Mouse (Mus musculus): ENCODE data around the gene Sorcs2. TPM values are rescaled to one million over a fixed set of nuclear protein-coding genes. Genes with fewer than 3 reads are reported as not detected.
A peak's percentile ranks its signal among the peaks of the same experiment; 100 is the strongest.
"Not testable (repeated sequence)": the region's sequence is repeated elsewhere in the genome, so short reads cannot be mapped to it uniquely, and the experiment has no call there.

Sorcs2 gene
- polyA plus RNA-seq, 1 experiment from 2014 or later, result 12.9 TPM

GRCm38 (mm10) chr5:36252746-36253504, 145.0 kb downstream of the Sorcs2 start:
- ATAC-seq (ENCODE audit: insufficient number of reproducible peaks, insufficient read depth, low FRiP score, low TSS enrichment), result no peak
- H3K4me3 ChIP-seq, result no peak overlapping the region
- peaks cover 16% of the 10 kb centered on the region for H3K4me1 ChIP-seq
- H3K27ac ChIP-seq, result peak overlapping the region; percentile 43; the same call in 1 of the 2 replicates
- no peaks in the 10 kb centered on the region for H3K9me3 ChIP-seq
- WGBS, result 82% methylated on average over 17 of the region's 17 CpGs
- H3K27me3 ChIP-seq, result no peaks in the 10 kb centered on the region
- no peak overlapping the region for H3K4me2 ChIP-seq (replicated peaks)
- H3K9ac ChIP-seq, result no peak overlapping the region
- H3K36me3 ChIP-seq, result no peaks in the 10 kb centered on the region

GRCm38 (mm10) chr5:36248022-36248421, 149.9 kb downstream of the Sorcs2 start:
- Histone ChIP-seq H3K4me3 (no peak overlapping the region), H3K27ac (no peak overlapping the region), H3K4me2 (replicated peaks) (no peak overlapping the region), H3K36me3 (no peaks in the 10 kb centered on the region), H3K9me3 (no peaks in the 10 kb centered on the region), H3K4me1 (no peaks in the 10 kb centered on the region; the same call in 1 of the 2 replicates), H3K9ac (no peak overlapping the region), H3K27me3 (no peaks in the 10 kb centered on the region)
- WGBS, result 84% methylated on average over 3 of the region's 3 CpGs
- ATAC-seq (ENCODE audit: insufficient number of reproducible peaks, insufficient read depth, low FRiP score, low TSS enrichment), result no peak

DNA sequence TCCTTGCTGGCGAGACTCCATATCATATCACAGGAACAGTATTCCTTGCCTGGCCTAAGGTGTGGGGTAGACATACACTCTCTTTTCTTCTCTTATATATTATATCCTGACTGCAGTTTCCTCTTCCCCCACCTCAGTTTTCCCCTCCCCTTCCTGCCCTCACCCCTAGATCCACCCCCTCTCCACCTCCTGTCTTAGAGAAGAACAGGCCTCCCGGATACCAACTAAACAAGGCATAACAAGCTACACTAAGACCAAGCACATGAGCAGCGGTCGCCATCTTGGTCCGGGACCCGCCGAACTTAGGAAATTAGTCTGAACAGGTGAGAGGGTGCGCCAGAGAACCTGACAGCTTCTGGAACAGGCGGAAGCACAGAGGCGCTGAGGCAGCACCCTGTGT, 160.4 kb downstream of the Sorcs2 start:
- WGBS, result 96% methylated on average over 9 of the region's 10 CpGs
- H3K4me3 ChIP-seq; H3K9ac ChIP-seq; H3K9me3 ChIP-seq; H3K27me3 ChIP-seq; H3K36me3 ChIP-seq; ATAC-seq (ENCODE audit: insufficient number of reproducible peaks, insufficient read depth, low FRiP score, low TSS enrichment); H3K4me1 ChIP-seq; H3K4me2 ChIP-seq (replicated peaks); H3K27ac ChIP-seq: not testable (repeated sequence)

DNA sequence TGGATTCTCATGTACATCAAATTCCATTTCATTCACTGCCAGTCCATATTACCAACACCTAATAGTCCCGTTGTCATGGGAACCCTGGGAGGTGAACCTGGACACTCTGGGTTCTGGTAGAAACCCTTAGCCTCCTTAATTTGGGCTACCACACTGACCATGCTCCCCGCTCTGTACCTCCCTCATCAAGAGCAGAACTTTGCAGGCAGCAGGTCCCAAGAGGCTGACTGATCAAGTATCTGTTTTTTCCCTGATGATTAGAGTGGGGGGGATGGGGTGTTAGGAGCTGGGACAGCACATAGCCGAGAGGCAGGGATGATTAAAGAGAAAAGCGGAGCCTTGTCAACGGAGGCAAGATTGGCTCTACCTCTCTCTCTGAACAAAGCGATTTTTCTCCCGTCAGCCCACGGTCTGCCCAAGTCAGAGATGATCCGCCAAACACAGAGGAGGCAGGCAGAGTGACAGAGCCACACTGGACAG, 167.6 kb downstream of the Sorcs2 start:
- Histone ChIP-seq H3K27ac (no peak overlapping the region), H3K4me3 (no peak overlapping the region), H3K4me2 (replicated peaks) (no peak overlapping the region), H3K9me3 (no peaks in the 10 kb centered on the region), H3K4me1 (0 out of 2 replicates have a peak, but pooled peaks cover 8% of the 10 kb centered on the region), H3K9ac (no peak overlapping the region), H3K27me3 (no peaks in the 10 kb centered on the region), H3K36me3 (no peaks in the 10 kb centered on the region)
- no peak for ATAC-seq (ENCODE audit: insufficient number of reproducible peaks, insufficient read depth, low FRiP score, low TSS enrichment)
- 49% methylated on average over 9 of the region's 9 CpGs for WGBS

- no peak overlapping the region for H3K27ac ChIP-seq
- no peak overlapping the region for H3K4me2 ChIP-seq (replicated peaks)
- no peaks in the 10 kb centered on the region for H3K9me3 ChIP-seq
- ATAC-seq (ENCODE audit: insufficient number of reproducible peaks, insufficient read depth, low FRiP score, low TSS enrichment), result no peak
- no peaks in the 10 kb centered on the region for H3K27me3 ChIP-seq
- H3K4me3 ChIP-seq, result no peak overlapping the region
- 76% methylated on average over 23 of the region's 23 CpGs for WGBS
- H3K36me3 ChIP-seq, result no peaks in the 10 kb centered on the region
- no peak overlapping the region for H3K9ac ChIP-seq
- 0 out of 2 replicates have a peak, but pooled peaks cover 8% of the 10 kb centered on the region for H3K4me1 ChIP-seq
These were observed 169.3 kb downstream of the Sorcs2 start for GRCm38 (mm10) chr5:36228405-36229370.

DNA sequence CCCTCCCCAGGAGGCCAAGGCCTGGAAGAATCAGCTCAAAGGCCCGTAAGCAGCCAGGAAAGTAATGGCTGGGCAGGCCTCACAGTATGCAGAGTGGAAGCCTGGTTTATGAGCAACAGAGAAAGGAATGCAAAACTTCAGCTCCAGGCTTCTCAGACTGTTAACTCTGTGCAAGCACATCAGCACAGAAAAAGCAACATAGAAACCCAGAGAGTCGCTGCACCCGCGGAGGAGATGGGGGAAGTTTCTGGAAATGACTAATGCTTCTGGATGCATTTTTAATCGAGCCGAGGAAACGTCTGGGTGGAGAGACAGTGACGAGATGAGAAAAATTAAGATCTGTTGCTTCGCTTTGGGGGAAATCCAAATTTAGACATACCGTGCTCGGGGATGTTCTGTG, 171.6 kb downstream of the Sorcs2 start:
- Histone ChIP-seq H3K36me3 (no peaks in the 10 kb centered on the region), H3K9me3 (no peaks in the 10 kb centered on the region), H3K9ac (no peak overlapping the region), H3K4me1 (peaks cover 8% of the 10 kb centered on the region; the same call in 1 of the 2 replicates), H3K27ac (peak overlapping the region; percentile 69; the same call in 1 of the 2 replicates), H3K4me3 (no peak overlapping the region), H3K27me3 (no peaks in the 10 kb centered on the region), H3K4me2 (replicated peaks) (no peak overlapping the region)
- no peak for ATAC-seq (ENCODE audit: insufficient number of reproducible peaks, insufficient read depth, low FRiP score, low TSS enrichment)
- WGBS, result 67% methylated on average over 11 of the region's 11 CpGs

DNA sequence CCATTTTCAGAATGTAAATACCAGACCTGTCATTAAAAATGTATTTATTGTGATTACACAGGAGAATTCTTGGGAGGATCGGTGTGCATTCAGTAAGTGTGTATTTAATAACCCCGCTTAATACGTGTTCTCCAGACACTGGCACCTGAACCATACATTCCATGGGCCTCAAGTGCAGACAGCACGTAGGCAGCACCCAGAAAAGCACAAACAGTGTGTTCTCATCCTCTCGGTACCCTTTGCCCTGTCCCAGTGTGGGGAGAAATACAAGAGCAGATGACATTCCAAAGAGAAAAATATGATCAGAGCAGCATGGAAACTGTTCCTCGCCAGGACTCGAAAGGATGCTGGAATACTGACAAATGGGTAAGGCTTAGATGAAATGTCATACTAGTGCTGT, 172.1 kb downstream of the Sorcs2 start:
- H3K4me1 ChIP-seq, result peaks cover 12% of the 10 kb centered on the region; the same call in 1 of the 2 replicates
- H3K36me3 ChIP-seq, result no peaks in the 10 kb centered on the region
- H3K27ac ChIP-seq, result peak overlapping the region; percentile 69; the same call in 1 of the 2 replicates
- H3K9me3 ChIP-seq, result no peaks in the 10 kb centered on the region
- no peak overlapping the region for H3K4me3 ChIP-seq
- H3K9ac ChIP-seq, result no peak overlapping the region
- no peak for ATAC-seq (ENCODE audit: insufficient number of reproducible peaks, insufficient read depth, low FRiP score, low TSS enrichment)
- 69% methylated on average over 7 of the region's 7 CpGs for WGBS
- H3K4me2 ChIP-seq (replicated peaks), result no peak overlapping the region
- no peaks in the 10 kb centered on the region for H3K27me3 ChIP-seq

DNA sequence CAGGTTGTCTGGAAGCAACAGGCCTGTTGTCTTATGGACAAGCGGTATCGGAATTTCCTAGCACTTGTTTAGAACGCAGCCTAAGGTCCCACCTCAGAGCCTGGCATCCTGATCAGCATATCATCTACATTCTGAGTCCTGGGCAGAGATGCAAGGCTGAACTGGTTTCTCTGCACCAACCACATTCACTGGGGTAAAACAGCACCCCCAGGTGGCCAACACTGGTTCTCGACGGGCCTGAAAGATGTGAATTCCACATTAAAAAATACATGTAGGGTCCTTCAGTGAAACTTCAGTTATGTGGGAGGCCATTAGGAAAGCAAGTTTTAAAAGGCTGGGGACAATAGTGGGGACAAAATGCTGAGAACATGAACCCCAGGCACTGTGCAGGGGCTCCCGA, 174.2 kb downstream of the Sorcs2 start:
- WGBS, result 59% methylated on average over 6 of the region's 6 CpGs
- Histone ChIP-seq H3K27ac (no peak overlapping the region), H3K36me3 (no peaks in the 10 kb centered on the region), H3K9ac (no peak overlapping the region), H3K4me1 (peaks cover 12% of the 10 kb centered on the region; the same call in 1 of the 2 replicates), H3K27me3 (no peaks in the 10 kb centered on the region), H3K9me3 (no peaks in the 10 kb centered on the region), H3K4me2 (replicated peaks) (no peak overlapping the region), H3K4me3 (no peak overlapping the region)
- ATAC-seq (ENCODE audit: insufficient number of reproducible peaks, insufficient read depth, low FRiP score, low TSS enrichment), result no peak

- H3K9me3 ChIP-seq, result peaks cover 4% of the 10 kb centered on the region; the same call in 1 of the 2 replicates
- no peaks in the 10 kb centered on the region for H3K27me3 ChIP-seq
- peaks cover 4% of the 10 kb centered on the region; the same call in 1 of the 2 replicates for H3K4me1 ChIP-seq
- no peak overlapping the region for H3K4me3 ChIP-seq
- no peak overlapping the region for H3K9ac ChIP-seq
- no peak overlapping the region for H3K27ac ChIP-seq
- no peaks in the 10 kb centered on the region for H3K36me3 ChIP-seq
- no peak overlapping the region for H3K4me2 ChIP-seq (replicated peaks)
- WGBS, result 63% methylated on average over 6 of the region's 6 CpGs
- ATAC-seq (ENCODE audit: insufficient number of reproducible peaks, insufficient read depth, low FRiP score, low TSS enrichment), result no peak
These were observed 177.3 kb downstream of the Sorcs2 start for GRCm38 (mm10) chr5:36220626-36221025.

GRCm38 (mm10) chr5:36220105-36220504, 177.8 kb downstream of the Sorcs2 start:
- H3K9me3 ChIP-seq, result peaks cover 4% of the 10 kb centered on the region; the same call in 1 of the 2 replicates
- no peaks in the 10 kb centered on the region for H3K36me3 ChIP-seq
- ATAC-seq (ENCODE audit: insufficient number of reproducible peaks, insufficient read depth, low FRiP score, low TSS enrichment), result no peak
- whole genome bisulfite sequencing, result 79% methylated on average over 4 of the region's 4 CpGs
- no peak overlapping the region for H3K4me2 ChIP-seq (replicated peaks)
- no peak overlapping the region for H3K4me3 ChIP-seq
- no peak overlapping the region for H3K9ac ChIP-seq
- peaks cover 4% of the 10 kb centered on the region; the same call in 1 of the 2 replicates for H3K4me1 ChIP-seq
- H3K27me3 ChIP-seq, result no peaks in the 10 kb centered on the region
- no peak overlapping the region for H3K27ac ChIP-seq

DNA sequence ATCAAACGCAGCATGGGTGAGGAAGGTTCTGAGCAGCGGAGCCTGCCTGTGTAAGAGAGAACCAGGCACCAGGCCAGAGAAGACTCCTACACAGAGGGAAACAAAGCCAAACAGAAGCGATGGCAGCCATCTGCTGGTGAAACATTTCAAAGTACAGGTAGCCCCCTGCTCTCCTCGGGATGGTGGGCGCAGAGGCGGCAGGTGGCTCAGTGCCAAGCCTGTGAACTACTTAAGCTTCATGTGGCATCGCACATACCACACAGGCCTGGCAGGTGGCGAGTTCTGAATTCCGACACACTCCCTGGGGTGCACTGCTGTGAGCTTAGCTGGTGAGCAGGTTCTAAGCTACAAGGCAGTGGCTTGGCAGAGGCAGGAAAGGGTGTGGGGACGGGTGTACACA, 184.6 kb downstream of the Sorcs2 start:
- no peaks in the 10 kb centered on the region for H3K4me1 ChIP-seq
- H3K36me3 ChIP-seq, result no peaks in the 10 kb centered on the region; the same call in 1 of the 2 replicates
- no peak overlapping the region for H3K4me2 ChIP-seq (replicated peaks)
- peaks cover 4% of the 10 kb centered on the region; the same call in 1 of the 2 replicates for H3K9me3 ChIP-seq
- H3K27ac ChIP-seq, result no peak overlapping the region
- ATAC-seq (ENCODE audit: insufficient number of reproducible peaks, insufficient read depth, low FRiP score, low TSS enrichment), result no peak
- H3K9ac ChIP-seq, result no peak overlapping the region
- H3K27me3 ChIP-seq, result no peaks in the 10 kb centered on the region
- no peak overlapping the region for H3K4me3 ChIP-seq
- 89% methylated on average over 10 of the region's 10 CpGs for WGBS
